Mouse (Mus musculus): ENCODE measurements around the gene Vdr.

GRCm38 (mm10) chr15:97944919-97945574, 34.6 kb upstream of the Vdr start:
- TF ChIP-seq CTCF (IDR thresholded peaks at IDR 0.05; ENCODE audit: low read depth, low read length) = no peak
- TF ChIP-seq POLR2A (IDR thresholded peaks at IDR 0.05; ENCODE audit: extremely low read depth, insufficient read depth, low read length) = no peak
